Mouse (Mus musculus) mouse trophoblast stem cell (cell line): ENCODE measurements around the gene Sema6c.
"Not testable (repeated sequence)": the region's sequence is repeated elsewhere in the genome, so short reads cannot be mapped to it uniquely, and the experiment has no call there.

ENCODE experiments used
- in situ Hi-C, 2 experiments: fragments of 300-500 bp; cut with MseI, MboI; formaldehyde crosslinking; loops; 2 replicates in 1 of 2; 3 replicates in 1 of 2; pipeline ENCODE4 v1.15.1; 2025

The Sema6c gene

DNA sequence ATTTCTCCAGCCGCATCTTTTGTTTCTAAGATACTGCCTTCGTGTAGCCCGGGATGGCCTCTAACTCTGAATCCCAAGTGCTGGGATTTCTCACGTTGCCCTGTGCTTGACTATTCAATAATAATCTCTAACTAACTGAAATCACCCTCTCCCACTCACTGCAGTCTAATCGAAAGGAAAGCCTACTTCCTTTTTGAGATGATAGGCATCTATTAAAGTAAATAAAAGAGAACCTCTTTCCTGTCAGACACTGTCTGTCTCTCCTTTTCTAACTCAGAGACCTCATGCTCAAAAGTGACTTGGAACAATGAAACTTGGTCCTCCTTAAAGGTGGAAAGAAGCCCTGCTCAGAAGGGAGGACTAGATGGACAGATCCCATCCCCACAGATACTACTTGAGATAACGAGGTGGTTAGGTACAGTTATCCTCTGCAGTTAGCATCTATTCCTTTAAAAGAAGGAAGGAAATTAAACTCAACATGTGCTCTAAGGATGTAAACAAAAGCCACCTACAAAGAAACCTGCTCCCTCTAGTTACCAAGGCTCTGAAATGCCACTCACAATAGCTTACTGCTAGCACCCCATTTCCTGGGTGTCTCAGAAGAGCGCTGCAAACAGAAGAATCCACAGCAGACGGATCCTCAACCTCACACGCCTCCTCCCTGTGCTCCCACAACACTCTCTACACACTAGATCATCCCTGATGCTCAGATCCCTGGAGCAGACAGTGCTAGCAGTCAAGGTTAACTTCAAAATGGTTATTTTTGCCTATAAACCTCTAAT, 24.7 kb downstream of the Sema6c start:
- in situ Hi-C loops, result no loop called here

DNA sequence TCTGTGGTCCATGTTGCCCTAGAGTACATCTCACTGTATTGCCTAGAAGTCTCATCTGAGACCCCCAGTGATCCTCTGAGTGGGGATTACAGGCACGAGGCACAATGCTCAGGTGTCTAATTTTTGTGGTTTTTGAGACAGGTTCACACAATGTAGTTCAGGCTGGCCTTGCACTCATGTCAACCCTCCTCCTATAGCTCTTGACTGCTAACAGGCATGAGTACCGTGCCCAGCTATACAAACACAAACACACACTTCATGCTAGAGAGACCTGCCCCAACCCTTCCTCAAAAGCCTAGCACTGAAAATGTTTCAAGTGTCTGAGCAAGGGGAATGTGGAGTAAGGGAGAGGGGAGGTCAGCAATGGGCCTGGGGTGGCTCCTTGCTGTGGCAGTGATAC, 25.8 kb downstream of the Sema6c start:
- in situ Hi-C loops, result no loop called here

DNA sequence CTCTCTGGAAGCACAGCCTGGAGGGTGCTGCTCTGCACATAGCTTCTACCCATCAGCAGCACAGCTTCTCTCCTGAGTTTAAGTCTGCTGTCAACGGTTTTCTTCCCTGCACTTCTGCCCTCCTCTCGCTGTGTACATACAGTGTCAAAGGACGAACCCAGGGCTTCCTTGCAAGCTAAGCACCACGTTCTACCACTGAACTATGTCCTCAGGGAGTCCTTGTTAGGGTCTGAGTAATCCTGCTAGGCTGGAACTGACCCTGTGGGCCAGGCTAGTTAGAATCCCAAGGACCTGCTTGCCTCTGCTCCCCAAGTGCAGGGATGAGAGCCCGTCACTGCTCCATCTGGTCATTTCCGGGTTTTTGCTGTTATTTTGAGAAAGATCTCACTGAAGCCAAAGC, 26.6 kb downstream of the Sema6c start:
- in situ Hi-C loops, result no loop called here

- in situ Hi-C loops, result no loop called here
Observed at GRCm38 (mm10) chr3:95194721-95195135, 34.5 kb downstream of the Sema6c start.

GRCm38 (mm10) chr3:95195772-95196171, 35.5 kb downstream of the Sema6c start:
- in situ Hi-C loops, result no loop called here

DNA sequence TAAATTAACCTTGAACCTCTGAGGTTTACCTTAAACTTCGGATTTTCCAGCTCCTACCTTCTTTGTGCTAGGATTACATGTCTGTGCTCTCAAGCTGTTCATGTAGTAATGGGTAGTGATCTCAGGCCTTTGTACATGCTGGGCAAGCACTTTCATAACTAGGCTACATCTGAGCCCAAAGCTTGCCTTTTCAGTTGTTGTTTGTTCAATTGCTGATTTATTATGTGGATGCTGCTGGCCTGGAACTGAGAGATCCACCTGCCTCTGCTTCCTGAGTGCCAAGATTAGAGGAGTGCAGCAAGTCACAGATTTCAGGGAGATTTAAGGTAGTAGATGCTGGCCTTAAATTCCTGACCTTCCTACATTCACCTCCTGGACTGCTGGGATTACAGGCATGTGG, 38.8 kb downstream of the Sema6c start:
- in situ Hi-C loops, result no loop called here

GRCm38 (mm10) chr3:95200132-95200531, 39.9 kb downstream of the Sema6c start:
- in situ Hi-C loops, result no loop called here

GRCm38 (mm10) chr3:95200562-95200961, 40.3 kb downstream of the Sema6c start:
- in situ Hi-C loops, result no loop called here

- in situ Hi-C loops, result no loop called here
Observed at GRCm38 (mm10) chr3:95203880-95204279, 43.6 kb downstream of the Sema6c start.

DNA sequence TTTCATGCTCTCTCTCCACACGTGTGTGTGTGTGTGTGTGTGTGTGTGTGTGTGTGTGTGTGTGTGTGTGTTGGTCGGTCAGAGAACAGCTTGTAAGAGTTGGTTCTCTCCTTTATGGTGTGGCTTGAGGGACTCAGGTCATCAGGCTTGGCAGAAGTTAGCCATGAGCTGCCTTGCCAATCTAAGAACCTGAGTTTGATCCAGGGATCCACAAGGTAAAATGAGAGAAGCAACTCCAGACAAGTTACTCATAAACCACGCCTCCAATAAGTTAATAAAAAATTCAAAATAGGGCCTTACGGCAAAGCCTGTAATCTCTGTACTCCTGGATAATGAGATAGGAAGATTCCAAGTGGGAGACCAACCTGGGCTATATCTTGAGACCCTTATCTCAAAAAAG, 48.0 kb downstream of the Sema6c start:
- in situ Hi-C loops, result no loop called here

- in situ Hi-C loops, result no loop called here
Observed at GRCm38 (mm10) chr3:95210585-95210984, 50.3 kb downstream of the Sema6c start.

- in situ Hi-C loops, result not testable (repeated sequence)
Observed at GRCm38 (mm10) chr3:95212889-95213608, 52.8 kb downstream of the Sema6c start.

DNA sequence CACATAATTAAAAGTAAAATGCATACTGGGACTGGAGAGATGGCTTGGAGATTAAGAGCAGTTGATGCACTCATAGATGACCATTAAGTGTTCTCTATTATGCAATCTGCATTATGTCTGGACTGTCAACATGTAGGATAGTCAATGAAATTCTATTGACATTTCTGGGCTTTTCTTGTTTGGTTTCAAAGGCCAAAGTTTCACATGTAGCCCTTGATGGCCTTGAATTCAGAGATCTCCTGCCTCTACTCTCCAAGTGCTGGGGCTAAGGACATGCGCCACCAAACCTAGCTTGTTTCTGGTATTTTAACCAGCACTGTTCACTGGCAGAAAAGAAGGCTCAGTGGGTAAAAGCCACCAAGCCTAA, 53.3 kb downstream of the Sema6c start:
- in situ Hi-C loops, result no loop called here

GRCm38 (mm10) chr3:95216655-95217254, 56.5 kb downstream of the Sema6c start:
- in situ Hi-C loops, result no loop called here

DNA sequence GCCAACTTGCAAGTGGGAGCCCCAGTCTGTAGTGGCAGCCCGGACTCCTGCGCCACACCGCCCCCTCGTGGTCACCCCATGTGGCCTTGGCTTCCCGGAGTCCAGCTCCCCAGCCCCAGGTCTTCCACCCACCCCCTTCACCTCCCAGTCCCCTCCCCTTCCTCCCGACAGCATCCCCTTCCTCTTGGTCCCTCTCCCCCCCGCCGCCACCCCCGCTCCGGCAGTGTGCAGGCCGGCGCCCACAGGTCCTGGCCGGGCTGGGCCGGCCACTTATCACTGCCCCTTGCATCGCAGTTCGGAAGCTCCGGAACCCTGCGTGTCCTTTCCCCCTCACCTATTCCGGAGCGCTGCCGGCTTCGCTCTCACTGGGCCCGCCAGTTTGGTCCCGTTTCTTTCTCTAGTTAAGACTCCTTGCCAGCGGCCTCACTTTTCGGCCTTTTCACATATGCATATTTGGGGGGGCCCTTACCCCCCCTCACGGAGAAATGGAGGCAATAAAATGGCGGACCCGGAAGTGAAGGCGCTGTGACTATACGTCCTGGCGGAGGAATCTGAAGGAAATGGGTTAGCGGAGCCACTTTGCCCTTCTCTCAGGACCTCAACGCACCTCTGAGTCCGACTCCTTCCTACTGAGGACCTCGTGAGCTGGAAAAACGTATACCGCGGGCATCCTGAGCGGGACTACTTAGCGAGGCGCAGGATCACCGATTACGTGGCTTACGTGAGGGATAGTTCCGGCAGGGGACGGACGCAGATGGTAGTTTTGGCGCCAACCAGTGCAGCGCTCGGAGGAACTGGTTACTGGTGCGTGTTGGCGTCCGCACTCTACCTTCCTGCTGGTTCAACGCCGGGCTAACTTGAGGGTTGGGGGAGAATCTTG, 57.2 kb downstream of the Sema6c start, which contains the start of gene Gabpb2:
Gabpb2 (minus strand) TSS at position 662 of the 880 bp plus-strand sequence.
- in situ Hi-C loops, result no loop called here

DNA sequence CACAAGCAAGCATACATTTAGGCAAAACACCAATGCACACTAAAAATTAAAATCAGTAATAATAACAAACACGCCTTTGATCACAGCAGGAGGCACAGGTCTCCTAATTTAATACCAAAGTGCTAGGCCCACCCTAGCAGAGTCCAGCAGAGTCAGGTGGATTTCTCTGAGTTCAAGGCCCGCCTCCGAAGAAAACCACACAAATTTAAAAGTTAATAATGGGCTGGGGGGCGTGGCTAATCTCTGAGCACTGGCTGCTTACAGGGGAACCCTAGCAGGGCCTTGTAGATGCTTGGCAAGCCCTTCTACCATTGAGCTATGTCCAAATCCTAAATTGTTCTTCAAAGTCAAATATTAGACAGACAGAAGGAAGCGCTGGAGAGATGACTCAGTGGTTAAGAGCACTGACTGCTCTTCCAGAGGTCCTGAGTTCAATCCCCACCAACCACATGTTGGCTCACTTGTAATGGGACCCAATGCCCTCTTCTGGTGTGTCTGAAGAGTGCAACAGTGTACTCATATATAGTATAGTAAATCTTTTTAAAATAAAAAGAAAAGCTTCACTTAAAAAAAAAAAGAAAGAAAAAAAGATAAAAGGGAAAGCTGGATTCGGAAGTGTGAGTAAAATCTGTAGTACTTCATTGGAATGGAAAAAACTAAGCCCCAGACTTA, 58.3 kb downstream of the Sema6c start:
- in situ Hi-C loops, result no loop called here

- in situ Hi-C loops, result no loop called here
Observed at GRCm38 (mm10) chr3:95223041-95223440, 62.8 kb downstream of the Sema6c start.
